In the genomic region with DNA sequence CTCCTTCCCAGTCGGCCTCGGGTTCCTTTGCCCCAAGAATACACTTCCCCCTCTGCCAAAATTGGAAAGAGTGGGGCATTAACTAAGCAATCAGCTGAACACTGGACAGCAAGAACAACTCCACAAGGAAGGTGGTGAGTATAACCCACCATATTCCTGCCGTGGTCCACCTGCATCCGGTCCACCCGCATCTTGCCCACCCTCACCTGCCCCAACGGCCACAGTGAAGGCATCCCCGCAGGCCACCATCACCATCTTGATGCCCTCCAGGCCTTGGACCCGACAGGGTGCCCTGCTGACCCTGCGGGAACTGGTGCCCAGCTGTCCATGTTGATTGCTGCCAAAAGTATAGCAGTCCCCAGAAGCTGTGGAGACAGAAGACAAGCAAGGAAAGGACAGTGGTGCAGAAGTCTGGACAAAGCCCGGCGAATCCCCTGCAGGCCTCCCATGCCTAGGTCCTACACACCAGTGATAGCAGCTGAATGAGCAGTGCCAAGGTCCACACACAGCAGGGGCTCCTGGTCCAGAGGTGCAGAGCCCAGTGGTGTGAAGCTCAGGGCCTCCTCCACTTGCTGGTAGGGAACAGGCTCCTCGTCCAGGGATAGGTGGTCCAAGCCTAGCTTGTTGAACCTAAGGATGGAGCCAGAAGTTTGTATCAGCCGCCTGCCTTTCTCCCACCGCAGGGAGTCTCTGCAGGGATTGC, we compare ENCODE assay signal across 15 mouse cellular contexts. TPM values are rescaled to one million over a fixed set of nuclear protein-coding genes. Genes with fewer than 3 reads are reported as not detected.
DNase-seq lines count a peak whose midpoint lies in the region; ATAC-seq and TF ChIP-seq lines count a peak whose summit lies in the region.
"Had no signal": no experiment of that assay in that cellular context is flagged by ENCODE, and none has a peak within 500 bp of the region (broad histone marks: within the 10 kb centered on the region; RNA-seq: fewer than 3 reads in every experiment).

No protein-coding gene starts in this region.

- in situ Hi-C loops in ES-E14 (cut with MboI; ENCODE audit: low sequenced_read_pairs in 2 of 2, unreplicated experiment in 2 of 2) = no loop called here

- no peak overlapping the region for H3K4me3 ChIP-seq in heart, embryonic 11.5 days (ENCODE audit: low read depth, low read length)
- no peak overlapping the region for H3K4me3 ChIP-seq in ES-E14 (ENCODE audit: insufficient read depth in 1 of 2, low read depth in 1 of 2, low read length in 2 of 2, poor library complexity in 1 of 2, severe bottlenecking in 1 of 2)
- no peak overlapping the region for H3K4me3 ChIP-seq in liver, embryonic 12.5 days
- no peak overlapping the region for H3K4me3 ChIP-seq in stomach, embryonic 15.5 days (replicated peaks)
- no peak overlapping the region for H3K4me3 ChIP-seq in thymus, adult 2 months (ENCODE audit: control insufficient read depth, insufficient read depth, low read length)
- H3K4me3 ChIP-seq: forebrain, embryonic 15.5 days; heart, embryonic 12.5 days; lung, embryonic 15.5 days; midbrain, embryonic 15.5 days had no signal

- TF ChIP-seq CTCF in thymus, adult 2 months (IDR thresholded peaks at IDR 0.05; ENCODE audit: borderline replicate concordance, control insufficient read depth, extremely low read depth, insufficient read depth, low read length, poor library complexity) = no peak

- DNase-seq in heart, adult 9 months (ENCODE audit: low spot score in 2 of 2) = no peak
- DNase-seq in ES-E14 (ENCODE audit: low read depth, low spot score) = no peak
- no peak for DNase-seq in thymus, adult 2 months
- no peak for DNase-seq in adrenal gland, adult 18-20 months (ENCODE audit: low spot score in 2 of 2)
- DNase-seq: cerebellum, postnatal 14 days; embryo, embryonic 11 days; gastrocnemius, postnatal 36 days had no signal

- H3K4me2 ChIP-seq in heart, embryonic 11.5 days = peak overlapping the region; percentile 10; the same call in 1 of the 2 replicates
- H3K4me2 ChIP-seq in liver, embryonic 12.5 days = peak overlapping the region; percentile 79
- no peak overlapping the region for H3K4me2 ChIP-seq in stomach, embryonic 15.5 days
- H3K4me2 ChIP-seq: forebrain, embryonic 15.5 days; heart, embryonic 12.5 days; lung, embryonic 15.5 days; midbrain, embryonic 15.5 days had no signal

- H3K4me1 ChIP-seq in heart, embryonic 11.5 days (ENCODE audit: control insufficient read depth, insufficient read depth, low read length) = peaks cover 30% of the 10 kb centered on the region
- peaks cover 0 to 47% of the 10 kb centered on the region in 2 experiments; a peak in 3 of 4 replicates for H3K4me1 ChIP-seq in ES-E14 (ENCODE audit: control insufficient read depth in 2 of 2, insufficient read depth in 2 of 2, low read length in 2 of 2, poor library complexity in 1 of 2)
- H3K4me1 ChIP-seq in liver, embryonic 12.5 days = peaks cover 88% of the 10 kb centered on the region
- peaks cover 29% of the 10 kb centered on the region for H3K4me1 ChIP-seq in stomach, embryonic 15.5 days
- peaks cover 30% of the 10 kb centered on the region for H3K4me1 ChIP-seq in thymus, adult 2 months (replicated peaks; ENCODE audit: control insufficient read depth, insufficient read depth, low read length)

- TF ChIP-seq POLR2A in thymus, adult 2 months (IDR thresholded peaks at IDR 0.05; ENCODE audit: control insufficient read depth, extremely low read depth, insufficient read depth, low read length, poor library complexity) = no peak

- 89% methylated on average over 14 of the region's 14 CpGs for WGBS in heart, embryonic 11.5 days (ENCODE audit: insufficient replicate concordance)
- WGBS in liver, embryonic 12.5 days (ENCODE audit: insufficient replicate concordance) = 81% methylated on average over 14 of the region's 14 CpGs
- 90% methylated on average over 14 of the region's 14 CpGs for WGBS in stomach, embryonic 15.5 days
- WGBS in thymus, adult 2 months = 96% methylated on average over 14 of the region's 14 CpGs

- no peak for ATAC-seq in heart, embryonic 11.5 days (replicated peaks; ENCODE audit: insufficient number of reproducible peaks, low FRiP score, low TSS enrichment)
- no peak for ATAC-seq in liver, embryonic 12.5 days
- ATAC-seq in stomach, embryonic 15.5 days (ENCODE audit: insufficient read depth, low FRiP score, low read depth) = no peak
- ATAC-seq: forebrain, embryonic 15.5 days; midbrain, embryonic 15.5 days had no signal

- no peaks in the 10 kb centered on the region for H3K36me3 ChIP-seq in heart, embryonic 11.5 days (ENCODE audit: control insufficient read depth, insufficient read depth, low read length)
- peaks cover 8% of the 10 kb centered on the region; the same call in 1 of the 2 replicates for H3K36me3 ChIP-seq in ES-E14 (ENCODE audit: control insufficient read depth, insufficient read depth, low read length, poor library complexity, severe bottlenecking)
- peaks cover 38% of the 10 kb centered on the region for H3K36me3 ChIP-seq in liver, embryonic 12.5 days
- H3K36me3 ChIP-seq in stomach, embryonic 15.5 days = no peaks in the 10 kb centered on the region
- no peaks in the 10 kb centered on the region for H3K36me3 ChIP-seq in thymus, adult 2 months (ENCODE audit: control insufficient read depth, insufficient read depth, low read length)
- H3K36me3 ChIP-seq: forebrain, embryonic 15.5 days; lung, embryonic 15.5 days; midbrain, embryonic 15.5 days had no signal

- H3K27me3 ChIP-seq in heart, embryonic 11.5 days (ENCODE audit: control insufficient read depth, insufficient read depth, low read length) = no peaks in the 10 kb centered on the region
- no peaks in the 10 kb centered on the region for H3K27me3 ChIP-seq in liver, embryonic 12.5 days (replicated peaks)
- H3K27me3 ChIP-seq in stomach, embryonic 15.5 days (replicated peaks) = no peaks in the 10 kb centered on the region
- no peaks in the 10 kb centered on the region for H3K27me3 ChIP-seq in thymus, adult 2 months (ENCODE audit: control insufficient read depth, insufficient read depth, low read length)
- H3K27me3 ChIP-seq: CH12.LX; forebrain, embryonic 15.5 days; heart, embryonic 12.5 days; lung, embryonic 15.5 days; midbrain, embryonic 15.5 days had no signal

- no peak overlapping the region for H3K9ac ChIP-seq in heart, embryonic 11.5 days (ENCODE audit: low read depth, low read length)
- H3K9ac ChIP-seq in ES-E14 (ENCODE audit: insufficient read depth, low read depth, low read length, poor library complexity, severe bottlenecking) = no peak overlapping the region
- peak overlapping the region; percentile 68 for H3K9ac ChIP-seq in liver, embryonic 12.5 days
- no peak overlapping the region for H3K9ac ChIP-seq in stomach, embryonic 15.5 days
- H3K9ac ChIP-seq: forebrain, embryonic 15.5 days; heart, embryonic 12.5 days; lung, embryonic 15.5 days had no signal

- H3K27ac ChIP-seq in heart, embryonic 11.5 days (ENCODE audit: low read depth, low read length) = no peak overlapping the region
- H3K27ac ChIP-seq in ES-E14 (ENCODE audit: insufficient read depth, low read depth, low read length, poor library complexity, severe bottlenecking) = 0 out of 2 replicates have a peak overlapping the region, but pooled peaks have one; percentile 93
- H3K27ac ChIP-seq in liver, embryonic 12.5 days = peak overlapping the region; percentile 93
- peak overlapping the region; percentile 96; the same call in 1 of the 2 replicates for H3K27ac ChIP-seq in stomach, embryonic 15.5 days
- H3K27ac ChIP-seq in thymus, adult 2 months (ENCODE audit: control insufficient read depth, insufficient read depth, low read length) = no peak overlapping the region
- H3K27ac ChIP-seq: forebrain, embryonic 15.5 days; lung, embryonic 15.5 days; midbrain, embryonic 15.5 days had no signal

- no peaks in the 10 kb centered on the region for H3K9me3 ChIP-seq in heart, embryonic 11.5 days (replicated peaks; ENCODE audit: control insufficient read depth, low read length)
- no peaks in the 10 kb centered on the region for H3K9me3 ChIP-seq in ES-E14 (ENCODE audit: control insufficient read depth, insufficient read depth, low read depth, low read length)
- H3K9me3 ChIP-seq in liver, embryonic 12.5 days (replicated peaks) = no peaks in the 10 kb centered on the region
- no peaks in the 10 kb centered on the region for H3K9me3 ChIP-seq in stomach, embryonic 15.5 days
- H3K9me3 ChIP-seq: forebrain, embryonic 15.5 days; heart, embryonic 12.5 days; lung, embryonic 15.5 days; midbrain, embryonic 15.5 days had no signal

RNA-seq across cellular contexts. Expression of a gene that starts 2.0 kb away (rescaled TPM):
- polyA plus RNA-seq in heart, embryonic 11.5 days (2014; fragmentation: Nextera tagmentation; extraction: Ambion mirVana) = 34.2 and 38.4 TPM in 2 replicates
- 74.4 and 78.2 TPM in 2 replicates for total RNA-seq in ES-E14 (2012; rRNA removed)
- 45.4 and 47.6 TPM in 2 replicates for polyA plus RNA-seq in liver, embryonic 12.5 days (2016; fragmentation: Nextera tagmentation; extraction: Ambion mirVana)
- 57.3 and 67.4 TPM in 2 replicates for polyA plus RNA-seq in stomach, embryonic 15.5 days (2015; fragmentation: Nextera tagmentation; extraction: Ambion mirVana)
- polyA plus RNA-seq in thymus, adult 2 months (2012; rRNA removed) = 275 TPM in 2 replicates
- total RNA-seq in adrenal gland, adult 18-20 months (2021) = 10 to 100 TPM; 29.9 to 34.1 TPM

RNA-seq across cellular contexts. Expression of a gene that starts 9.1 kb away (rescaled TPM):
- polyA plus RNA-seq in heart, embryonic 11.5 days (2014; fragmentation: Nextera tagmentation; extraction: Ambion mirVana) = 9.9 and 10.6 TPM in 2 replicates
- 15.3 and 25.4 TPM in 2 replicates for total RNA-seq in ES-E14 (2012; rRNA removed)
- polyA plus RNA-seq in liver, embryonic 12.5 days (2016; fragmentation: Nextera tagmentation; extraction: Ambion mirVana) = 12.2 and 13.7 TPM in 2 replicates
- 15.4 and 18.2 TPM in 2 replicates for polyA plus RNA-seq in stomach, embryonic 15.5 days (2015; fragmentation: Nextera tagmentation; extraction: Ambion mirVana)
- 27.0 and 27.4 TPM in 2 replicates for polyA plus RNA-seq in thymus, adult 2 months (2012; rRNA removed)
- total RNA-seq in adrenal gland, adult 18-20 months (2021) = 10 to 100 TPM in 1 of 2 experiments, 1 to 10 TPM in 1; 9.8 to 12.8 TPM

RNA-seq across cellular contexts. Expression of a gene that starts 9.1 kb away (rescaled TPM):
- 16.1 and 16.3 TPM in 2 replicates for polyA plus RNA-seq in heart, embryonic 11.5 days (2014; fragmentation: Nextera tagmentation; extraction: Ambion mirVana)
- 75.6 and 78.6 TPM in 2 replicates for total RNA-seq in ES-E14 (2012; rRNA removed)
- 62.6 and 67.1 TPM in 2 replicates for polyA plus RNA-seq in liver, embryonic 12.5 days (2016; fragmentation: Nextera tagmentation; extraction: Ambion mirVana)
- polyA plus RNA-seq in stomach, embryonic 15.5 days (2015; fragmentation: Nextera tagmentation; extraction: Ambion mirVana) = 29.8 and 30.8 TPM in 2 replicates
- 30.0 and 33.1 TPM in 2 replicates for polyA plus RNA-seq in thymus, adult 2 months (2012; rRNA removed)
- total RNA-seq in adrenal gland, adult 18-20 months (2021) = 10 to 100 TPM; 54.7 to 76.5 TPM

RNA-seq across cellular contexts. Expression of a gene that starts 16.0 kb away (rescaled TPM):
- 1,064 and 1,178 TPM in 2 replicates for polyA plus RNA-seq in heart, embryonic 11.5 days (2014; fragmentation: Nextera tagmentation; extraction: Ambion mirVana)
- total RNA-seq in ES-E14 (2012; rRNA removed) = 2,611 and 2,664 TPM in 2 replicates
- polyA plus RNA-seq in liver, embryonic 12.5 days (2016; fragmentation: Nextera tagmentation; extraction: Ambion mirVana) = 1,112 and 1,156 TPM in 2 replicates
- 1,236 and 1,312 TPM in 2 replicates for polyA plus RNA-seq in stomach, embryonic 15.5 days (2015; fragmentation: Nextera tagmentation; extraction: Ambion mirVana)
- polyA plus RNA-seq in thymus, adult 2 months (2012; rRNA removed) = 193 and 312 TPM in 2 replicates
- total RNA-seq in adrenal gland, adult 18-20 months (2021) = 1,000 to 10,000 TPM; 1,582 to 1,912 TPM

RNA-seq across cellular contexts. Expression of a gene that starts 20.8 kb away (rescaled TPM):
- 62.2 and 62.5 TPM in 2 replicates for polyA plus RNA-seq in heart, embryonic 11.5 days (2014; fragmentation: Nextera tagmentation; extraction: Ambion mirVana)
- total RNA-seq in ES-E14 (2012; rRNA removed) = 33.8 and 36.1 TPM in 2 replicates
- 20.3 and 24.0 TPM in 2 replicates for polyA plus RNA-seq in liver, embryonic 12.5 days (2016; fragmentation: Nextera tagmentation; extraction: Ambion mirVana)
- polyA plus RNA-seq in stomach, embryonic 15.5 days (2015; fragmentation: Nextera tagmentation; extraction: Ambion mirVana) = 111 and 120 TPM in 2 replicates
- polyA plus RNA-seq in thymus, adult 2 months (2012; rRNA removed) = 15.4 and 18.5 TPM in 2 replicates
- 10 to 100 TPM; 69.9 to 71.9 TPM for total RNA-seq in adrenal gland, adult 18-20 months (2021)

Comparison
In these comparisons a context has a peak if more than half of its experiments do, and no peak if none do; other contexts are left out.
1. H3K27ac ChIP-seq: peak in ES-E14 (single experiment), liver, embryonic 12.5 days (single experiment) and stomach, embryonic 15.5 days (single experiment); none in heart, embryonic 11.5 days (single experiment) and thymus, adult 2 months (single experiment).